Mouse (Mus musculus): ENCODE measurements around the gene Barx2. TPM values are rescaled to one million over a fixed set of nuclear protein-coding genes. Genes with fewer than 3 reads are reported as not detected.
A peak's percentile ranks its signal among the peaks of the same experiment; 100 is the strongest.

The Barx2 gene
- polyA plus RNA-seq, 1 experiment, result 0.14 TPM

- Histone ChIP-seq H3K36me3 (ENCODE audit: control insufficient read depth, insufficient read depth, low read length) (no peaks in the 10 kb centered on the region), H3K4me1 (ENCODE audit: control insufficient read depth, insufficient read depth, low read length) (peaks cover 16% of the 10 kb centered on the region), H3K27ac (ENCODE audit: control insufficient read depth, insufficient read depth, low read depth, low read length) (no peak overlapping the region), H3K4me3 (ENCODE audit: control insufficient read depth, low read depth, low read length) (no peak overlapping the region), H3K27me3 (ENCODE audit: control insufficient read depth, insufficient read depth, low read length) (no peaks in the 10 kb centered on the region)
- no peak for TF ChIP-seq CTCF (IDR thresholded peaks at IDR 0.05; ENCODE audit: control insufficient read depth, insufficient read depth, insufficient replicate concordance, low read depth, low read length)
- TF ChIP-seq POLR2A (IDR thresholded peaks at IDR 0.05; ENCODE audit: control insufficient read depth, low read depth, low read length), result no peak
Measured at GRCm38 (mm10) chr9:31916421-31916820, 3.2 kb upstream of the Barx2 start.

GRCm38 (mm10) chr9:31914871-31915270 is 1.6 kb upstream of the Barx2 start:
- H3K27ac ChIP-seq (ENCODE audit: control insufficient read depth, insufficient read depth, low read depth, low read length), result no peak overlapping the region
- H3K36me3 ChIP-seq (ENCODE audit: control insufficient read depth, insufficient read depth, low read length), result no peaks in the 10 kb centered on the region
- H3K4me3 ChIP-seq (ENCODE audit: control insufficient read depth, low read depth, low read length), result peak overlapping the region; percentile 12; the same call in 1 of the 2 replicates
- no peaks in the 10 kb centered on the region for H3K27me3 ChIP-seq (ENCODE audit: control insufficient read depth, insufficient read depth, low read length)
- peaks cover 16% of the 10 kb centered on the region for H3K4me1 ChIP-seq (ENCODE audit: control insufficient read depth, insufficient read depth, low read length)
- TF ChIP-seq POLR2A (IDR thresholded peaks at IDR 0.05; ENCODE audit: control insufficient read depth, low read depth, low read length) (no peak), CTCF (IDR thresholded peaks at IDR 0.05; ENCODE audit: control insufficient read depth, insufficient read depth, insufficient replicate concordance, low read depth, low read length) (no peak)

- Histone ChIP-seq H3K27me3 (ENCODE audit: control insufficient read depth, insufficient read depth, low read length) (no peaks in the 10 kb centered on the region), H3K36me3 (ENCODE audit: control insufficient read depth, insufficient read depth, low read length) (no peaks in the 10 kb centered on the region), H3K4me1 (ENCODE audit: control insufficient read depth, insufficient read depth, low read length) (peaks cover 16% of the 10 kb centered on the region), H3K27ac (ENCODE audit: control insufficient read depth, insufficient read depth, low read depth, low read length) (no peak overlapping the region), H3K4me3 (ENCODE audit: control insufficient read depth, low read depth, low read length) (peak overlapping the region; percentile 78; the same call in 1 of the 2 replicates)
- TF ChIP-seq POLR2A (IDR thresholded peaks at IDR 0.05; ENCODE audit: control insufficient read depth, low read depth, low read length) (no peak), CTCF (IDR thresholded peaks at IDR 0.05; ENCODE audit: control insufficient read depth, insufficient read depth, insufficient replicate concordance, low read depth, low read length) (no peak)
Measured at GRCm38 (mm10) chr9:31913739-31914591, 703 bp upstream of the Barx2 start.

GRCm38 (mm10) chr9:31912553-31912920 is 725 bp downstream of the Barx2 start:
- Histone ChIP-seq H3K27me3 (ENCODE audit: control insufficient read depth, insufficient read depth, low read length) (no peaks in the 10 kb centered on the region), H3K4me3 (ENCODE audit: control insufficient read depth, low read depth, low read length) (peak overlapping the region; percentile 78), H3K27ac (ENCODE audit: control insufficient read depth, insufficient read depth, low read depth, low read length) (no peak overlapping the region), H3K36me3 (ENCODE audit: control insufficient read depth, insufficient read depth, low read length) (no peaks in the 10 kb centered on the region), H3K4me1 (ENCODE audit: control insufficient read depth, insufficient read depth, low read length) (peaks cover 16% of the 10 kb centered on the region)
- TF ChIP-seq CTCF (IDR thresholded peaks at IDR 0.05; ENCODE audit: control insufficient read depth, insufficient read depth, insufficient replicate concordance, low read depth, low read length) (no peak), POLR2A (IDR thresholded peaks at IDR 0.05; ENCODE audit: control insufficient read depth, low read depth, low read length) (no peak)

- Histone ChIP-seq H3K4me3 (ENCODE audit: control insufficient read depth, low read depth, low read length) (no peak overlapping the region), H3K27me3 (ENCODE audit: control insufficient read depth, insufficient read depth, low read length) (no peaks in the 10 kb centered on the region), H3K36me3 (ENCODE audit: control insufficient read depth, insufficient read depth, low read length) (no peaks in the 10 kb centered on the region), H3K4me1 (ENCODE audit: control insufficient read depth, insufficient read depth, low read length) (peaks cover 16% of the 10 kb centered on the region), H3K27ac (ENCODE audit: control insufficient read depth, insufficient read depth, low read depth, low read length) (no peak overlapping the region)
- TF ChIP-seq POLR2A (IDR thresholded peaks at IDR 0.05; ENCODE audit: control insufficient read depth, low read depth, low read length), result no peak
- TF ChIP-seq CTCF (IDR thresholded peaks at IDR 0.05; ENCODE audit: control insufficient read depth, insufficient read depth, insufficient replicate concordance, low read depth, low read length), result no peak
Measured at GRCm38 (mm10) chr9:31910221-31910620, 3.0 kb downstream of the Barx2 start.

GRCm38 (mm10) chr9:31901781-31902180 is 11.5 kb downstream of the Barx2 start:
- Histone ChIP-seq H3K27ac (ENCODE audit: control insufficient read depth, insufficient read depth, low read depth, low read length) (no peak overlapping the region), H3K36me3 (ENCODE audit: control insufficient read depth, insufficient read depth, low read length) (no peaks in the 10 kb centered on the region), H3K4me1 (ENCODE audit: control insufficient read depth, insufficient read depth, low read length) (no peaks in the 10 kb centered on the region), H3K4me3 (ENCODE audit: control insufficient read depth, low read depth, low read length) (no peak overlapping the region), H3K27me3 (ENCODE audit: control insufficient read depth, insufficient read depth, low read length) (no peaks in the 10 kb centered on the region)
- TF ChIP-seq CTCF (IDR thresholded peaks at IDR 0.05; ENCODE audit: control insufficient read depth, insufficient read depth, insufficient replicate concordance, low read depth, low read length) (no peak), POLR2A (IDR thresholded peaks at IDR 0.05; ENCODE audit: control insufficient read depth, low read depth, low read length) (no peak)

- H3K36me3 ChIP-seq (ENCODE audit: control insufficient read depth, insufficient read depth, low read length), result no peaks in the 10 kb centered on the region
- H3K27me3 ChIP-seq (ENCODE audit: control insufficient read depth, insufficient read depth, low read length), result no peaks in the 10 kb centered on the region
- no peak overlapping the region for H3K27ac ChIP-seq (ENCODE audit: control insufficient read depth, insufficient read depth, low read depth, low read length)
- TF ChIP-seq POLR2A (IDR thresholded peaks at IDR 0.05; ENCODE audit: control insufficient read depth, low read depth, low read length) (no peak), CTCF (IDR thresholded peaks at IDR 0.05; ENCODE audit: control insufficient read depth, insufficient read depth, insufficient replicate concordance, low read depth, low read length) (no peak)
- H3K4me1 ChIP-seq (ENCODE audit: control insufficient read depth, insufficient read depth, low read length), result peaks cover 3% of the 10 kb centered on the region; the same call in 1 of the 2 replicates
- H3K4me3 ChIP-seq (ENCODE audit: control insufficient read depth, low read depth, low read length), result peak overlapping the region; percentile 37
Measured at GRCm38 (mm10) chr9:31894775-31895320, 18.4 kb downstream of the Barx2 start.
